Mouse (Mus musculus) small intestine, adult 2 months (tissue): ENCODE results near the gene Ric8b. TPM values are rescaled to one million over a fixed set of nuclear protein-coding genes. Genes with fewer than 3 reads are reported as not detected.
A peak's percentile ranks its signal among the peaks of the same experiment; 100 is the strongest.

Experiments
- H3K27ac ChIP-seq: fragments of 200-500 bp; 2 replicates; pipeline ENCODE4 v1.5.1; 2012; ENCODE audit warnings: low read depth, low read length, control low read depth, inconsistent platforms; ENCODE audit not compliant: insufficient read depth
- H3K27me3 ChIP-seq: fragments of 200-500 bp; 2 replicates; pipeline ENCODE4 v1.6.1; 2012; ENCODE audit warnings: mild to moderate bottlenecking, moderate library complexity, low read length, inconsistent platforms; ENCODE audit not compliant: control insufficient read depth, insufficient read depth
- H3K36me3 ChIP-seq: fragments of 200-500 bp; 2 replicates; pipeline ENCODE4 v1.6.1; 2012; ENCODE audit warnings: mild to moderate bottlenecking, low read length, control low read depth, inconsistent platforms; ENCODE audit not compliant: control insufficient read depth, insufficient read depth
- H3K4me1 ChIP-seq: fragments of 200-500 bp; 2 replicates; pipeline ENCODE4 v1.6.1; 2012; ENCODE audit warnings: low read length, inconsistent platforms, mixed read lengths; ENCODE audit not compliant: control insufficient read depth, insufficient read depth, insufficient read length
- H3K4me3 ChIP-seq: fragments of 200-500 bp; 2 replicates; pipeline ENCODE4 v1.5.1; 2012; ENCODE audit warnings: low read depth, mild to moderate bottlenecking, control low read depth, inconsistent platforms, low read length, moderate library complexity
- CTCF ChIP-seq: fragments of 200-500 bp; IDR thresholded peaks from 2 replicates; pipeline ENCODE4 v1.5.1; 2012; ENCODE audit warnings: low read depth, mild to moderate bottlenecking, control low read depth, inconsistent platforms, low read length, moderate library complexity, mixed read lengths; ENCODE audit not compliant: insufficient replicate concordance, insufficient read length; ENCODE audit errors: extremely low read depth
- POLR2A ChIP-seq: fragments of 200-500 bp; IDR thresholded peaks from 2 replicates; pipeline ENCODE4 v1.6.1; 2012; ENCODE audit warnings: low read depth, mild to moderate bottlenecking, control low read depth, inconsistent platforms, low read length, moderate library complexity
- WGBS: fragments of 180-500 bp; shearing (Covaris S2); methylation state at CpG from one replicate; pipeline ENCODE4 v1.1.7; 2018; 5-methylcytosine and 5-hydroxymethylcytosine counted together
- polyA plus RNA-seq: library from polyadenylated mRNA; depleted of rRNA; stranded (reverse); fragments of >200 nt; gene quantifications from 2 replicates; pipeline ENCODE4 v1.2.3, GENCODE M21; 2012; rRNA removed

Ric8b gene
- polyA plus RNA-seq, 1 experiment = 4.2 TPM

- WGBS = 58% methylated on average over 17 of the region's 17 CpGs
- no peaks in the 10 kb centered on the region for H3K36me3 ChIP-seq
- peak overlapping the region; percentile 13; the same call in 1 of the 2 replicates for H3K4me3 ChIP-seq
- H3K27me3 ChIP-seq = no peaks in the 10 kb centered on the region; the same call in none of the 2 replicates
- H3K4me1 ChIP-seq = no peaks in the 10 kb centered on the region
- TF ChIP-seq POLR2A = no peak
- TF ChIP-seq CTCF = no peak
- no peak overlapping the region for H3K27ac ChIP-seq
Observed at GRCm38 (mm10) chr10:85044191-85044711, 126.8 kb downstream of the Ric8b start.

- no peak for TF ChIP-seq POLR2A
- peak; percentile 64; the same call in 1 of the 2 replicates for TF ChIP-seq CTCF
- WGBS = 22% methylated on average over 24 of the region's 24 CpGs
- peak overlapping the region; percentile 42 for H3K4me3 ChIP-seq
Observed at GRCm38 (mm10) chr10:85044732-85045720, 127.6 kb downstream of the Ric8b start.

GRCm38 (mm10) chr10:85046585-85046984 is 129.2 kb downstream of the Ric8b start:
- Histone ChIP-seq H3K4me1 (no peaks in the 10 kb centered on the region), H3K36me3 (no peaks in the 10 kb centered on the region), H3K4me3 (no peak overlapping the region), H3K27ac (no peak overlapping the region), H3K27me3 (no peaks in the 10 kb centered on the region; the same call in none of the 2 replicates)
- TF ChIP-seq CTCF (no peak), POLR2A (no peak)
- WGBS = 24% methylated on average over 5 of the region's 5 CpGs

More at GRCm38 (mm10) chr10:85044732-85045720, 127.6 kb downstream of the Ric8b start:
- Histone ChIP-seq H3K27me3 (no peaks in the 10 kb centered on the region; the same call in none of the 2 replicates), H3K4me1 (no peaks in the 10 kb centered on the region), H3K27ac (no peak overlapping the region), H3K36me3 (no peaks in the 10 kb centered on the region)

- H3K27me3 ChIP-seq = no peaks in the 10 kb centered on the region; the same call in none of the 2 replicates
- 95% methylated on average over 8 of the region's 8 CpGs for WGBS
- H3K4me1 ChIP-seq = no peaks in the 10 kb centered on the region
- TF ChIP-seq CTCF (no peak), POLR2A (no peak)
- H3K36me3 ChIP-seq = no peaks in the 10 kb centered on the region
- no peak overlapping the region for H3K4me3 ChIP-seq
- H3K27ac ChIP-seq = no peak overlapping the region
Observed at GRCm38 (mm10) chr10:85048008-85048407, 130.6 kb downstream of the Ric8b start.

- H3K36me3 ChIP-seq = no peaks in the 10 kb centered on the region
- WGBS = 37% methylated on average over 4 of the region's 4 CpGs
- H3K27me3 ChIP-seq = no peaks in the 10 kb centered on the region
- no peaks in the 10 kb centered on the region for H3K4me1 ChIP-seq
- no peak overlapping the region for H3K27ac ChIP-seq
- no peak overlapping the region for H3K4me3 ChIP-seq
- TF ChIP-seq POLR2A = no peak
- no peak for TF ChIP-seq CTCF
Observed at GRCm38 (mm10) chr10:85050668-85051208, 133.3 kb downstream of the Ric8b start.

GRCm38 (mm10) chr10:85052451-85052850 is 135.0 kb downstream of the Ric8b start:
- no peak for TF ChIP-seq POLR2A
- no peak for TF ChIP-seq CTCF
- no peaks in the 10 kb centered on the region for H3K27me3 ChIP-seq
- H3K4me3 ChIP-seq = no peak overlapping the region
- H3K4me1 ChIP-seq = no peaks in the 10 kb centered on the region
- H3K27ac ChIP-seq = no peak overlapping the region
- 30% methylated on average over 4 of the region's 4 CpGs for WGBS
- no peaks in the 10 kb centered on the region for H3K36me3 ChIP-seq

GRCm38 (mm10) chr10:85054876-85055275 is 137.5 kb downstream of the Ric8b start:
- no peak for TF ChIP-seq CTCF
- Histone ChIP-seq H3K36me3 (no peaks in the 10 kb centered on the region), H3K4me3 (no peak overlapping the region), H3K4me1 (no peaks in the 10 kb centered on the region), H3K27me3 (no peaks in the 10 kb centered on the region), H3K27ac (no peak overlapping the region)
- 93% methylated on average over 2 of the region's 2 CpGs for WGBS

Other genes starting within 250 kb of the Ric8b start
- gene Rfx4, start 161.6 kb upstream of the Ric8b start, polyA plus RNA-seq = not detected in 2 replicates
- gene Fhl4, start 184.9 kb downstream of the Ric8b start, polyA plus RNA-seq = 0.05 TPM in 1 of 2 replicates, not detected in the other
- gene Tmem263, start 185.0 kb downstream of the Ric8b start, polyA plus RNA-seq = 5.1 and 7.3 TPM in 2 replicates
- gene Mterf2, start 210.4 kb downstream of the Ric8b start, polyA plus RNA-seq = 2.2 and 2.5 TPM in 2 replicates